Mouse (Mus musculus) thymus, postnatal 0 days (tissue): ENCODE results near the gene Kndc1. TPM values are rescaled to one million over a fixed set of nuclear protein-coding genes. Genes with fewer than 3 reads are reported as not detected.

Experiments
- DNase-seq: peaks from one replicate; pipeline ENCODE4 v3.0.0-alpha.2; 2015; ENCODE audit warnings: low spot score
- polyA plus RNA-seq: library from polyadenylated mRNA; unstranded; fragments of >200 nt; fragmentation: Nextera tagmentation; extraction: Ambion mirVana; gene quantifications from 2 replicates; pipeline ENCODE4 v1.2.1, GENCODE M21; 2015

Gene Kndc1
- polyA plus RNA-seq, 1 experiment from 2014 or later: 0.90 TPM

GRCm38 (mm10) chr7:139905261-139905660, 10.8 kb downstream of the Kndc1 start:
- DNase-seq: no peak

- peak; percentile 68 for DNase-seq
These were observed 11.2 kb downstream of the Kndc1 start for GRCm38 (mm10) chr7:139905661-139906060.

GRCm38 (mm10) chr7:139908176-139908575, 13.7 kb downstream of the Kndc1 start:
- DNase-seq: no peak

- DNase-seq: no peak
These were observed 15.0 kb downstream of the Kndc1 start for GRCm38 (mm10) chr7:139909469-139909868.

- DNase-seq: no peak
These were observed 15.8 kb downstream of the Kndc1 start for GRCm38 (mm10) chr7:139910204-139910835.

GRCm38 (mm10) chr7:139914141-139915047, 19.9 kb downstream of the Kndc1 start:
- DNase-seq: peak; percentile 10

- no peak for DNase-seq
These were observed 21.3 kb downstream of the Kndc1 start for GRCm38 (mm10) chr7:139915646-139916257.

GRCm38 (mm10) chr7:139916345-139916744, 21.8 kb downstream of the Kndc1 start:
- DNase-seq: peak; percentile 37

- no peak for DNase-seq
These were observed 23.8 kb downstream of the Kndc1 start for GRCm38 (mm10) chr7:139918262-139918661.

GRCm38 (mm10) chr7:139930732-139931131, 36.2 kb downstream of the Kndc1 start:
- peak; percentile 59 for DNase-seq

GRCm38 (mm10) chr7:139936705-139937104, 42.2 kb downstream of the Kndc1 start:
- DNase-seq: no peak

- no peak for DNase-seq
These were observed 42.6 kb downstream of the Kndc1 start for GRCm38 (mm10) chr7:139937138-139937537.

GRCm38 (mm10) chr7:139937810-139938209, 43.3 kb downstream of the Kndc1 start:
- DNase-seq: no peak

GRCm38 (mm10) chr7:139940476-139941209, 46.1 kb downstream of the Kndc1 start:
- DNase-seq: no peak

- DNase-seq: no peak
These were observed 49.3 kb downstream of the Kndc1 start, which contains the start of gene Utf1 for GRCm38 (mm10) chr7:139943674-139944281. Utf1 (plus strand) TSS chr7:139943789.

GRCm38 (mm10) chr7:139944291-139945240, 50.1 kb downstream of the Kndc1 start:
- DNase-seq: no peak

GRCm38 (mm10) chr7:139945516-139945915, 51.0 kb downstream of the Kndc1 start:
- DNase-seq: no peak

GRCm38 (mm10) chr7:139946032-139946431, 51.5 kb downstream of the Kndc1 start:
- no peak for DNase-seq

- DNase-seq: peak; percentile 57
These were observed 55.4 kb downstream of the Kndc1 start for GRCm38 (mm10) chr7:139949893-139950282.
